ENCODE assay signal across 8 mouse cellular contexts in the genomic region with DNA sequence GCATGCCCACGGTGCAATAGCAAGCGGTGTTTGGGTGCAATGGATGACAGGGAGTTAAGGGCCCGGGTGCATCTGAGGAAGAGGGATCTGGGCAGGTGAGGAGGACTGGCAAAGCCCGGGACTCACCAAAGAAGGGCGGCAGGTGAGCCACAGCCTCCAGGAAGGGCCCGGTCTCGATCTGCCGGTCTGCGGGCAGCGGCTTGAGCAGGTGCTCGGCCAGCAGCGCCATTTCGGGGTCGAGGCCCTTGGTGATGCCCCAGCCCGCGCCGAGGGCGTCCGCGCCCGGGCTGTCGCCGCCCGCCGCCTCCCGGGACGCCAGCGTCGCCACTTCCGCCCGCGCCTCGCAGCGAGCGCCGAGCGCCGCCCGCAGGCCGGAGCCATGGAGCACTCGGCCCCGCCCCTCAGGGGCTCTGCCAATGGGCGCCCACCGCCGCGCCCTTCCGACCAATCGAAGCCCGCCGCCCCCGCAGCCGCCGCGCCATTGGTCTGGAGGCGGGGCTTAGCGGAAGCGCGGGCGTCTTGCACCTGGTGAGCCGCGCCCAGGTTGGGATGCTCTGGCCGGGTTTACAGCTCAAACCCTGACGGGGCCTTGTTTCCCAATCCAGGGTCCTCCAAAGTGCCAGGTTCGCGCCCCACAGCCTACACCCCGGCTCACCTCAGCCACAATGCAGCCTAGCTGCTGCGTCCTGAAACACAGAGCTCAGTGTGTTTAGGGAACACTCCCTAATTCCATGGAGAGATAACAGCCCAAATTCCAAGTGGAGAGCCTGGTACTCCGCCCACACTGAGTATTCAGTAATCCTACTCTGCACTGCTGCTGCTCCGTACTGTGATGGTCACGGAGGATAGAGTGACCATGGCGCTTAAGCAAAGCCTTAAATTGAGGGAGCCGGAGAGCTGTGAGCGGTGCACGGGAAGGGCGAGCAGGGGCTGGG. TPM values are rescaled to one million over a fixed set of nuclear protein-coding genes. Genes with fewer than 3 reads are reported as not detected.
DNase-seq lines count a peak whose midpoint lies in the region; ATAC-seq lines count a peak whose summit lies in the region.

A gene (minus strand): TSS at position 352 of the 935 bp plus-strand sequence.

- H3K4me1 ChIP-seq in megakaryocyte, embryonic 14.5 days = peaks cover 48% of the 10 kb centered on the region

- peaks cover 10% of the 10 kb centered on the region for H3K36me3 ChIP-seq in megakaryocyte, embryonic 14.5 days (replicated peaks; ENCODE audit: low read length)

- H3K27me3 ChIP-seq in megakaryocyte, embryonic 14.5 days (replicated peaks) = peaks cover 22% of the 10 kb centered on the region

- DNase-seq in ZHBTc4 (ENCODE audit: low read depth, low spot score) = peak; percentile 99
- DNase-seq in gastrocnemius, adult 8-10 months (ENCODE audit: low spot score in 2 of 2) = peak; percentile 82 to 90
- peak; percentile 41 for DNase-seq in hindlimb bud, embryonic 11.5 days (ENCODE audit: extremely low spot score, low read depth, low spot score)
- DNase-seq in left cerebral cortex, adult 8-10 months (ENCODE audit: low spot score in 2 of 2) = peak; percentile 86 to 95
- DNase-seq in right cerebral cortex, postnatal 10 days (ENCODE audit: low spot score in 2 of 2) = peak; percentile 95 to 96
- DNase-seq in urinary bladder, postnatal 25 days (ENCODE audit: low spot score) = peak; percentile 94

- ATAC-seq in common myeloid progenitor, adult 5-6 weeks (replicated peaks; ENCODE audit: low read depth, poor library complexity, severe bottlenecking) = peak; percentile 83

- H3K9me3 ChIP-seq in megakaryocyte, embryonic 14.5 days = no peaks in the 10 kb centered on the region

- H3K4me3 ChIP-seq in megakaryocyte, embryonic 14.5 days (replicated peaks) = peak within 1 kb of the TSS; percentile 98

RNA-seq across cellular contexts. Expression of the gene that starts here (rescaled TPM):
- total RNA-seq in common myeloid progenitor, adult 5-6 weeks (2017) = 40.0 and 48.6 TPM in 2 replicates
- 1 to 10 TPM; 4.9 to 8.5 (median 6.7) TPM for total RNA-seq in gastrocnemius, adult 8-10 months (2022)
- 10 to 100 TPM; 33.0 to 39.0 (median 35.4) TPM for total RNA-seq in left cerebral cortex, adult 8-10 months (2022)
- polyA plus RNA-seq in megakaryocyte, embryonic 14.5 days (2012; ENCODE audit: insufficient read depth, low replicate concordance) = 38.6 and 56.2 TPM in 2 replicates

Comparison
In these comparisons a context has a peak if more than half of its experiments do, and no peak if none do; other contexts are left out.
1. Peak in every context shown above with its lines: DNase-seq, ATAC-seq and H3K4me3 ChIP-seq.
2. DNase-seq: peak in every context shown above with its lines; median percentile 99 in ZHBTc4; 96 in right cerebral cortex, postnatal 10 days; 94 in urinary bladder, postnatal 25 days; 90 in left cerebral cortex, adult 8-10 months; 86 in gastrocnemius, adult 8-10 months; 41 in hindlimb bud, embryonic 11.5 days.